Mouse (Mus musculus) testis, postnatal 10 days (tissue): ENCODE measurements around the gene Fez2.

Experiments
- DNase-seq: peaks from one replicate; pipeline ENCODE4 v3.0.0; 2021; ENCODE audit warnings: low spot score

Fez2 gene

GRCm38 (mm10) chr17:78407581-78407980 is 10.4 kb downstream of the Fez2 start:
- no peak for DNase-seq

- no peak for DNase-seq
Observed at GRCm38 (mm10) chr17:78406854-78407253, 11.1 kb downstream of the Fez2 start.

- no peak for DNase-seq
Observed at GRCm38 (mm10) chr17:78405336-78405735, 12.6 kb downstream of the Fez2 start.

- DNase-seq, result no peak
Observed at GRCm38 (mm10) chr17:78403804-78404203, 14.1 kb downstream of the Fez2 start.

- DNase-seq, result no peak
Observed at GRCm38 (mm10) chr17:78403229-78403628, 14.7 kb downstream of the Fez2 start.

GRCm38 (mm10) chr17:78402174-78402573 is 15.8 kb downstream of the Fez2 start:
- no peak for DNase-seq

- no peak for DNase-seq
Observed at GRCm38 (mm10) chr17:78401713-78402112, 16.2 kb downstream of the Fez2 start.

- DNase-seq, result no peak
Observed at GRCm38 (mm10) chr17:78401311-78401710, 16.6 kb downstream of the Fez2 start.

- no peak for DNase-seq
Observed at GRCm38 (mm10) chr17:78400130-78400840, 17.7 kb downstream of the Fez2 start.

- DNase-seq, result no peak
Observed at GRCm38 (mm10) chr17:78392401-78393087, 25.4 kb downstream of the Fez2 start.

GRCm38 (mm10) chr17:78389573-78389972 is 28.4 kb downstream of the Fez2 start:
- DNase-seq, result no peak

GRCm38 (mm10) chr17:78388101-78388847 is 29.7 kb downstream of the Fez2 start:
- DNase-seq, result no peak

GRCm38 (mm10) chr17:78387665-78388064 is 30.3 kb downstream of the Fez2 start:
- DNase-seq, result no peak

- no peak for DNase-seq
Observed at GRCm38 (mm10) chr17:78382321-78382720, 35.6 kb downstream of the Fez2 start.

GRCm38 (mm10) chr17:78379730-78380245 is 38.2 kb downstream of the Fez2 start:
- DNase-seq, result no peak

GRCm38 (mm10) chr17:78379079-78379729 is 38.7 kb downstream of the Fez2 start:
- no peak for DNase-seq

GRCm38 (mm10) chr17:78376587-78376986 is 41.4 kb downstream of the Fez2 start:
- no peak for DNase-seq

GRCm38 (mm10) chr17:78374756-78375155 is 43.2 kb downstream of the Fez2 start:
- DNase-seq, result no peak

GRCm38 (mm10) chr17:78373849-78374248 is 44.1 kb downstream of the Fez2 start:
- DNase-seq, result no peak

- no peak for DNase-seq
Observed at GRCm38 (mm10) chr17:78373174-78373573, 44.8 kb downstream of the Fez2 start.

GRCm38 (mm10) chr17:78370445-78370844 is 47.5 kb downstream of the Fez2 start:
- no peak for DNase-seq

GRCm38 (mm10) chr17:78368481-78368880 is 49.5 kb downstream of the Fez2 start:
- DNase-seq, result no peak
